Mouse (Mus musculus): ENCODE data around the gene Dcun1d5. TPM values are rescaled to one million over a fixed set of nuclear protein-coding genes. Genes with fewer than 3 reads are reported as not detected.

The Dcun1d5 gene
- polyA plus RNA-seq, 1 experiment = 53.9 TPM

- no peak for DNase-seq
- TF ChIP-seq CTCF (IDR thresholded peaks at IDR 0.05; ENCODE audit: borderline replicate concordance, insufficient read depth, low read depth, low read length) (no peak), POLR2A (IDR thresholded peaks at IDR 0.05; ENCODE audit: borderline replicate concordance, insufficient read depth, low read length) (no peak)
These were observed 68.7 kb downstream of the Dcun1d5 start for GRCm38 (mm10) chr9:7252797-7253654.

More at GRCm38 (mm10) chr9:7252797-7253654, 68.7 kb downstream of the Dcun1d5 start:
- H3K4me3 ChIP-seq (replicated peaks; ENCODE audit: insufficient read depth, low read depth, low read length) = no peak overlapping the region
- H3K4me1 ChIP-seq (ENCODE audit: control insufficient read depth, insufficient read depth, low read length) = no peaks in the 10 kb centered on the region
- no peak overlapping the region for H3K27ac ChIP-seq (ENCODE audit: insufficient read depth, low read length)
- H3K27me3 ChIP-seq (ENCODE audit: control insufficient read depth, insufficient read depth, low read length) = no peaks in the 10 kb centered on the region
- 55% methylated on average over 1 of the region's 1 CpGs for WGBS

Other genes with a start within 250 kb of the Dcun1d5 start
- gene Dync2h1, start 74 bp upstream of the Dcun1d5 start, polyA plus RNA-seq (2012; rRNA removed) = 6.6 and 6.9 TPM in 2 replicates
- gene Mmp13, start 88.0 kb downstream of the Dcun1d5 start, polyA plus RNA-seq (2012; rRNA removed) = 0.05 TPM in 1 of 2 replicates, not detected in the other
- 0.06 TPM in 1 of 2 replicates, not detected in the other for gene Mmp12, start 159.9 kb downstream of the Dcun1d5 start, polyA plus RNA-seq (2012; rRNA removed)
- not detected in 2 replicates for gene Mmp1b, start 203.5 kb downstream of the Dcun1d5 start, polyA plus RNA-seq (2012; rRNA removed)